Mouse (Mus musculus) Patski (cell line): ENCODE data around the gene Olfr31. TPM values are rescaled to one million over a fixed set of nuclear protein-coding genes. Genes with fewer than 3 reads are reported as not detected.

ENCODE experiments used
- ATAC-seq: fragments of 100-300 bp; one replicate; pipeline ENCODE4 v1.8.0; 2021
- CTCF ChIA-PET: fragments of 350-600 bp; sonication (Branson Sonifier 250); formaldehyde crosslinking; loops from one replicate; lab custom pipeline; 2022; ENCODE audit warnings: inconsistent platforms; lab: Charles Lee
- POLR2A ChIA-PET: fragments of 350-600 bp; sonication (Branson Sonifier 250); formaldehyde crosslinking; loops from one replicate; lab custom pipeline; 2022; ENCODE audit warnings: antibody characterized with exemption, inconsistent platforms; lab: Charles Lee
- DNase-seq: peaks from one replicate; pipeline ENCODE4 v3.0.0-alpha.2; 2011; ENCODE audit warnings: low read depth, low spot score
- H3K27me3 ChIP-seq: fragments of 371-371 bp; one replicate; pipeline ENCODE4 v1.5.1; 2021
- CTCF ChIP-seq: fragments of 100-300 bp; IDR thresholded peaks from one replicate; pipeline ENCODE4 v1.5.1; 2021
- in situ Hi-C: fragments of 300-500 bp; cut with MboI; formaldehyde crosslinking; loops from 3 replicates; pipeline ENCODE4 v1.11.1; 2018; ENCODE audit warnings: low pct_unique_long_range_greater_than_20kb, mixed read lengths
- polyA plus RNA-seq: library from polyadenylated mRNA; unstranded; gene quantifications from one replicate; pipeline ENCODE4 v1.2.3, GENCODE M21; 2021

Gene Olfr31
- polyA plus RNA-seq, 1 experiment from 2014 or later, result 0.06 TPM

DNA sequence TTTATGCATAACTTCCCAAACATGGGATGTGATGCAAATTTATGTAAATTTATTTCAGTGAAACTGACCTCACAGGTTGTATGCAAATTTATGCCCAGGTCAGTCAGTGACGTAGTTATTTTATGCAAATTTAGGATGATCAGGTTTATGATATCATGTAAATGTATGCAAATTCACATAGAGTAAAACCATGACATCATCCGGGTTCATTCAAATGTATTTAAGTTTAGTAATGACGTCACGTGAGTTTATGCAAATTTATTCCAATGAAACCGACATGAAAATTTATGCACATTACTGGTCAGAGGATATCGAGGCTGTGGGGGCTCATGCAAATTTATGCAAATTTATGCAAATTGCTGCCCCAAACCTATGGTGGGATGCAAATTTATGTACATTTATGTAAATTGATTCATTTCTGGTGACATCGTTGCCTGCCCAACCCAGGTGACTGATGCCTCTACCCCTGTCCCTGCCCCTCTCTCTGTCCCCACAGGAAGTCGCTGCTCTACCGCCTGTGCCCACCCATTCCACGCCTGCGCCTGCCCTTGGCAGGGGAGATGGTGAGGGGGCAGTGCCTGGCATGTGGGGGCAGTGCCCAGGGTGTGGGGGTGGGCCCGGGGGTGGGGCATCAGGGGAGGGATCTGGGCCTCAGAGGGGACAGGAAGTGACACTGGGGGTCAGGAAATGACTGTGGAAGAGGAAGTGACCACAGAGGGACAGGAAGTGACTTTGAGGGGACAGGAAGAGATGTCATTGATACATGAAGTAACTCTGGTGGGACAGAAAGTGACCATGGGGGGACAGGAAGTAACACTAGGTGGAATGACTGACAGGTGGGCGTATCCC lies 32.1 kb downstream of the Olfr31 start:
- ATAC-seq, result no peak

DNA sequence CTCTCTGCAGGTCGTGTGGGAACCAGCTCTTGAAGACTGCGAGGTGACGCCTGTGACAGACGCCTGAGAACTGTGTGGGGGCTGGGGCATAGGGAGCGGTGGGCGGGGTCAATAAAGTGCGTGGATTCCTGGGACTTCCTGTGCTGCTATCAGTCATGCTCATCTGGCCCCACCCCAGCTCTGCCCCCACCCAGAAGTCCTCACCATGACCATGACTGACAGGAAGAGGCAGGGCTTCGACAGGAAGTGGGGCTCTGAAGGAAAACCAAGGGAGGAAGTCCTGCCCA lies 32.7 kb downstream of the Olfr31 start:
- H3K27me3 ChIP-seq, result no peaks in the 10 kb centered on the region
- POLR2A ChIA-PET, result no interaction called here
- in situ Hi-C loops, result no loop called here
- no peak for TF ChIP-seq CTCF
- ATAC-seq (no peak), DNase-seq (no peak)
- CTCF ChIA-PET, result no interaction called here

More for the DNA sequence above, 32.1 kb downstream of the Olfr31 start:
- no peak for DNase-seq
- no peaks in the 10 kb centered on the region for H3K27me3 ChIP-seq
- in situ Hi-C loops, result no loop called here
- ChIA-PET CTCF (no interaction called here), POLR2A (no interaction called here)
- no peak for TF ChIP-seq CTCF

Other genes starting within 250 kb of the Olfr31 start
- 159 TPM for gene Psmd6, start 201.8 kb upstream of the Olfr31 start, polyA plus RNA-seq
- gene Olfr720, start 136.0 kb upstream of the Olfr31 start, polyA plus RNA-seq, result not detected
- 12.8 TPM for gene Il3ra, start 23.4 kb downstream of the Olfr31 start, polyA plus RNA-seq
- not detected for gene Olfr721-ps1, start 78.5 kb downstream of the Olfr31 start, polyA plus RNA-seq